Mouse (Mus musculus): Measurements from ENCODE around the gene Exoc6.
A peak's percentile ranks its signal among the peaks of the same experiment; 100 is the strongest.
"Not testable (repeated sequence)": the region's sequence is repeated elsewhere in the genome, so short reads cannot be mapped to it uniquely, and the experiment has no call there.

Exoc6 gene

GRCm38 (mm10) chr19:37550101-37551039 lies at the start of gene Exoc6:
Exoc6 (plus strand) TSS chr19:37550418.
- DNase-seq (ENCODE audit: extremely low spot score): peak; percentile 81

GRCm38 (mm10) chr19:37502996-37503395 lies 47.2 kb upstream of the Exoc6 start:
- DNase-seq (ENCODE audit: extremely low spot score): no peak

- DNase-seq (ENCODE audit: extremely low spot score): no peak
Observed at GRCm38 (mm10) chr19:37506066-37506465, 44.2 kb upstream of the Exoc6 start.

GRCm38 (mm10) chr19:37506614-37507013 lies 43.6 kb upstream of the Exoc6 start:
- no peak for DNase-seq (ENCODE audit: extremely low spot score)

- DNase-seq (ENCODE audit: extremely low spot score): peak; percentile 73
Observed at GRCm38 (mm10) chr19:37509725-37510124, 40.5 kb upstream of the Exoc6 start.

- DNase-seq (ENCODE audit: extremely low spot score): no peak
Observed at GRCm38 (mm10) chr19:37514811-37515292, 35.4 kb upstream of the Exoc6 start.

- DNase-seq (ENCODE audit: extremely low spot score): no peak
Observed at GRCm38 (mm10) chr19:37517419-37517818, 32.8 kb upstream of the Exoc6 start.

- no peak for DNase-seq (ENCODE audit: extremely low spot score)
Observed at GRCm38 (mm10) chr19:37520740-37521433, 29.3 kb upstream of the Exoc6 start.

- DNase-seq (ENCODE audit: extremely low spot score): no peak
Observed at GRCm38 (mm10) chr19:37521434-37521781, 28.8 kb upstream of the Exoc6 start.

- DNase-seq (ENCODE audit: extremely low spot score): no peak
Observed at GRCm38 (mm10) chr19:37523280-37524062, 26.7 kb upstream of the Exoc6 start.

GRCm38 (mm10) chr19:37525925-37526324 lies 24.3 kb upstream of the Exoc6 start:
- no peak for DNase-seq (ENCODE audit: extremely low spot score)

- no peak for DNase-seq (ENCODE audit: extremely low spot score)
Observed at GRCm38 (mm10) chr19:37526768-37527167, 23.4 kb upstream of the Exoc6 start.

GRCm38 (mm10) chr19:37527736-37528135 lies 22.5 kb upstream of the Exoc6 start:
- not testable (repeated sequence) for DNase-seq (ENCODE audit: extremely low spot score)

- DNase-seq (ENCODE audit: extremely low spot score): no peak
Observed at GRCm38 (mm10) chr19:37528581-37528980, 21.6 kb upstream of the Exoc6 start.

GRCm38 (mm10) chr19:37529296-37529695 lies 20.9 kb upstream of the Exoc6 start:
- no peak for DNase-seq (ENCODE audit: extremely low spot score)

- DNase-seq (ENCODE audit: extremely low spot score): peak; percentile 18
Observed at GRCm38 (mm10) chr19:37529975-37530515, 20.2 kb upstream of the Exoc6 start.

GRCm38 (mm10) chr19:37530601-37531000 lies 19.6 kb upstream of the Exoc6 start:
- no peak for DNase-seq (ENCODE audit: extremely low spot score)

GRCm38 (mm10) chr19:37531200-37531845 lies 18.9 kb upstream of the Exoc6 start:
- no peak for DNase-seq (ENCODE audit: extremely low spot score)

GRCm38 (mm10) chr19:37533196-37533595 lies 17.0 kb upstream of the Exoc6 start:
- DNase-seq (ENCODE audit: extremely low spot score): no peak

GRCm38 (mm10) chr19:37534737-37535365 lies 15.4 kb upstream of the Exoc6 start:
- DNase-seq (ENCODE audit: extremely low spot score): no peak

GRCm38 (mm10) chr19:37536426-37536825 lies 13.8 kb upstream of the Exoc6 start:
- DNase-seq (ENCODE audit: extremely low spot score): no peak
